Mouse (Mus musculus) kidney, adult 9 months (tissue): ENCODE results near the gene Vmn1r82.

Experiments
- DNase-seq: peaks from one replicate; pipeline ENCODE4 v3.0.0; 2022

Vmn1r82 gene

DNA sequence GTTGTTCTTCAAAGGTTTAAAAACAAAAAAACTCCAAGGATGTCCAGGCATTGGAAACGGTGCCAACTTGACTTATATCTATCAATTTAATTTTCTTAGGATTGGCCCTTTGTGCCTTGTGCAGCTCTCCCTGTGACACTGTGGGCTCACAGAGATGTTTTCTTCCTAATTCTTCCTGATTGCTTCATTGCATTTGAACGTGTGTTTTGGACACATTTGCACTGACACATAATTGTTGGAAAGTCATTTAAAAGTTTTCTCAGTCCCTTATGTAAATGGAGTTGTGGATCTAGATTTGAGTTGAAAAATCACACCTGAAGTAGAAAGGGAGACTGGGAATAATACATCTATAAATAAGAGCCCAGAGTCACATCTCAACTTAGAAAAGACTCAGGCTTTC, at the start of gene Vmn1r82:
Gene Vmn1r82, plus strand, starts transcription at position 301 of the 400 bp plus-strand sequence.
- no peak for DNase-seq

DNA sequence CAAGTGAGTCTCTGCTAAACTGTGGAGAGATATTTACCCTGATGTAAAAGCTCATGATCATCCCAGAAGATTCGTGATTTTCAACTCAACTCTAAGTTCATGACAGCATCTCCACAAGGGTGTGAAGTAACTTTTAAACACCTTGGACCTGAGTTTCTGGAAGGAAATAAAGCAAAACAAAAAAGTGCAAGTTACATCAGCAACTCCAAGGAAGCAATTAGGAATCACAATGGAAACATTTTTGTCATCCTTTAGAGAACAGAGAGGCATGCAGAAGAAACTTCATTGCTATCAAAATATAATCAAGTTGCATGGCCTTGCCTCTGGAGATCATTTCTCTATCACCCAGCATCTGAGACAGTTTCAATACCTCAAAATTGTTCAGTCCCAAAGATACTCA, 32.1 kb upstream of the Vmn1r82 start, which contains the start of gene Vmn1r81:
Gene Vmn1r81, minus strand, starts transcription at position 101 of the 400 bp plus-strand sequence.
- DNase-seq = no peak

DNA sequence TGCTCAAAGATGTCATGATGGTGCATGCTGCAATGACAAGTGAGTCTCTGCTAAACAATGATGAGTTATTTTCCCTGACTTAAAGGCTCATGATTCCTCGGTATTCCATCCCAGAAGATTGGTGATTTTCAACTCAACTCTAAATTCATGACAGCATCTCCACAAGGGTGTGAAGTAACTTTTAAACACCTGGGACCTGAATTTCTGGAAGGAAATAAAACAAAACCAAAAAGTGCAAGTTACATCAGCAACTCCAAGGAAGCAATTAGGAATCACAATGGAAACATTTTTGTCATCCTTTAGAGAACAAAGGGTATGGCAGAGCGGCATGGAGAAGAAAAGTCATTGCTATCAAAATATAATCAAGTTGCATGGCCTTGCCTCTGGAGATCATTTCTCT, 29.2 kb downstream of the Vmn1r82 start, which contains the start of gene Vmn1r83:
Gene Vmn1r83, minus strand, starts transcription at position 101 of the 400 bp plus-strand sequence.
- DNase-seq = no peak
